Comparison of ENCODE assay signal across 32 mouse cellular contexts in the genomic region with DNA sequence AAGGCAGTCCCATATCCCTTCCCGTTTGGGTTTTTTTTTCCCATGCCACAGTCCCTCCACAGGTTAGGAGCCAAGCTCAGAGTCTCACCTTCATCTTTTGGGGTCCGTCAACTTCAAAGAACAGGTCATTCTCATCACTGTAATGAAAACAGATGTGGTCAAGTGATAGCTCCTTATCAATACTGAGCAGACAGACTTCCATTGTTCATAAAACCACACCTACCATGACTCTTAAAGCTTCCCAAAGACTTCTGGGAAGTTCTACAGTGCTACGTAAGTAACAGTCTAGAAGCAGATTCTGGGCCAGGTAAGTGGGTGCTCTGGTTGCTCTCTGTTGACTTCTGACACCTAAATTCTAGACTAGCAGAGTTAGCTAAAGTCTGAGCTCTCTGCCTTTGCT. TPM values are rescaled to one million over a fixed set of nuclear protein-coding genes. Genes with fewer than 3 reads are reported as not detected.
DNase-seq lines count a peak whose midpoint lies in the region; ATAC-seq and TF ChIP-seq lines count a peak whose summit lies in the region.
"Had no signal": no experiment of that assay in that cellular context is flagged by ENCODE, and none has a peak within 500 bp of the region (broad histone marks: within the 10 kb centered on the region; RNA-seq: fewer than 3 reads in every experiment).

No protein-coding gene starts in this region.

- 0 out of 2 replicates have a peak, but pooled peaks cover 2% of the 10 kb centered on the region for H3K4me1 ChIP-seq in liver, embryonic 11.5 days (replicated peaks; ENCODE audit: control insufficient read depth, insufficient read depth, low read length)
- H3K4me1 ChIP-seq in liver, embryonic 14.5 days (replicated peaks; ENCODE audit: control insufficient read depth in 2 of 2, insufficient read depth in 2 of 2, low read length in 1 of 2), result peaks cover 0 to 17% of the 10 kb centered on the region in 2 experiments; a peak in 3 of 4 replicates
- no peaks in the 10 kb centered on the region for H3K4me1 ChIP-seq in kidney, embryonic 16.5 days (ENCODE audit: insufficient read depth, low read length)
- H3K4me1 ChIP-seq: forebrain, embryonic 13.5 days; hindbrain, embryonic 13.5 days; limb, embryonic 10.5 days; limb, embryonic 15.5 days; midbrain, embryonic 13.5 days; neural tube, embryonic 13.5 days had no signal

- H3K27me3 ChIP-seq in liver, embryonic 11.5 days (replicated peaks; ENCODE audit: control insufficient read depth, insufficient read depth, low read length), result no peaks in the 10 kb centered on the region
- no peaks in the 10 kb centered on the region for H3K27me3 ChIP-seq in liver, embryonic 14.5 days (ENCODE audit: control insufficient read depth, insufficient read depth, low read length)
- H3K27me3 ChIP-seq in kidney, embryonic 16.5 days (ENCODE audit: insufficient read depth, low read length), result no peaks in the 10 kb centered on the region
- H3K27me3 ChIP-seq: CH12.LX; forebrain, embryonic 13.5 days; hindbrain, embryonic 13.5 days; limb, embryonic 15.5 days; midbrain, embryonic 13.5 days; neural tube, embryonic 13.5 days; Patski had no signal

- H3K36me3 ChIP-seq in liver, embryonic 11.5 days (ENCODE audit: control insufficient read depth, insufficient read depth, low read length), result no peaks in the 10 kb centered on the region
- no peaks in the 10 kb centered on the region for H3K36me3 ChIP-seq in liver, embryonic 14.5 days (replicated peaks; ENCODE audit: control insufficient read depth, insufficient read depth, low read depth)
- H3K36me3 ChIP-seq in kidney, embryonic 16.5 days (ENCODE audit: insufficient read depth, low read length), result no peaks in the 10 kb centered on the region
- H3K36me3 ChIP-seq: hindbrain, embryonic 13.5 days; limb, embryonic 10.5 days; limb, embryonic 15.5 days; midbrain, embryonic 13.5 days; neural tube, embryonic 13.5 days had no signal

- peak; percentile 74 for ATAC-seq in liver, embryonic 11.5 days (replicated peaks; ENCODE audit: low FRiP score)
- ATAC-seq in liver, embryonic 14.5 days (ENCODE audit: insufficient read depth), result peak; percentile 63; the same call in 1 of the 2 replicates
- no peak for ATAC-seq in kidney, embryonic 16.5 days (ENCODE audit: low FRiP score, low TSS enrichment)
- ATAC-seq: forebrain, embryonic 13.5 days; intestine, embryonic 16.5 days; midbrain, embryonic 13.5 days; Patski had no signal

- no peak overlapping the region for H3K27ac ChIP-seq in liver, embryonic 11.5 days (ENCODE audit: low read depth, low read length)
- H3K27ac ChIP-seq in liver, embryonic 14.5 days, result no peak overlapping the region
- no peak overlapping the region for H3K27ac ChIP-seq in kidney, embryonic 16.5 days (ENCODE audit: low read length)
- H3K27ac ChIP-seq: forebrain, embryonic 13.5 days; hindbrain, embryonic 13.5 days; limb, embryonic 10.5 days; limb, embryonic 15.5 days; midbrain, embryonic 13.5 days; neural tube, embryonic 13.5 days had no signal

- H3K9me3 ChIP-seq in liver, embryonic 11.5 days (ENCODE audit: control insufficient read depth, low read length), result no peaks in the 10 kb centered on the region
- H3K9me3 ChIP-seq in liver, embryonic 14.5 days (ENCODE audit: control insufficient read depth, low read length), result no peaks in the 10 kb centered on the region
- H3K9me3 ChIP-seq in kidney, embryonic 16.5 days (ENCODE audit: low read length), result no peaks in the 10 kb centered on the region
- H3K9me3 ChIP-seq: forebrain, embryonic 13.5 days; hindbrain, embryonic 13.5 days; limb, embryonic 10.5 days; limb, embryonic 15.5 days; midbrain, embryonic 13.5 days; neural tube, embryonic 13.5 days had no signal

- TF ChIP-seq CTCF in liver, embryonic 14.5 days (IDR thresholded peaks at IDR 0.05; ENCODE audit: low read depth), result no peak

- 47% methylated on average over 3 of the region's 3 CpGs for WGBS in liver, embryonic 11.5 days
- WGBS in liver, embryonic 14.5 days (ENCODE audit: insufficient replicate concordance), result 24% methylated on average over 3 of the region's 3 CpGs
- 69% methylated on average over 3 of the region's 3 CpGs for WGBS in kidney, embryonic 16.5 days

- H3K4me2 ChIP-seq in liver, embryonic 11.5 days, result peak overlapping the region; percentile 27; the same call in 1 of the 2 replicates
- no peak overlapping the region for H3K4me2 ChIP-seq in liver, embryonic 14.5 days (ENCODE audit: low read depth)
- H3K4me2 ChIP-seq in kidney, embryonic 16.5 days (replicated peaks; ENCODE audit: low read depth, low read length), result no peak overlapping the region
- H3K4me2 ChIP-seq: forebrain, embryonic 13.5 days; hindbrain, embryonic 13.5 days; limb, embryonic 15.5 days; lung, embryonic 14.5 days; midbrain, embryonic 13.5 days; neural tube, embryonic 13.5 days had no signal

- no peak overlapping the region for H3K9ac ChIP-seq in liver, embryonic 11.5 days (ENCODE audit: low read depth, low read length)
- H3K9ac ChIP-seq in liver, embryonic 14.5 days (replicated peaks), result no peak overlapping the region
- H3K9ac ChIP-seq in kidney, embryonic 16.5 days (replicated peaks; ENCODE audit: low read length), result no peak overlapping the region
- H3K9ac ChIP-seq: forebrain, embryonic 13.5 days; hindbrain, embryonic 13.5 days; limb, embryonic 15.5 days; lung, embryonic 14.5 days; midbrain, embryonic 13.5 days; neural tube, embryonic 13.5 days had no signal

- no peak for DNase-seq in liver, embryonic 11.5 days (ENCODE audit: low spot score)
- DNase-seq in liver, result no peak
- DNase-seq in c-Kit-positive CD71-positive TER-119-negative erythroid progenitor cells, embryonic 14.5 days (ENCODE audit: low read depth), result peak; percentile 55
- peak in 1 of 3 experiments; percentile 22 for DNase-seq in liver, embryonic 14.5 days (ENCODE audit: low read depth in 3 of 3, low spot score in 3 of 3)
- no peak for DNase-seq in testis, postnatal 10 days (ENCODE audit: low spot score)
- DNase-seq in adrenal gland, postnatal 25 days, result no peak
- DNase-seq: adrenal gland, postnatal 14 days; cerebellum, adult 2 months; cerebellum, postnatal 25 days; gastrocnemius, postnatal 14 days; heart, postnatal 36 days; kidney, adult 8-10 months; kidney, postnatal 10 days; lung, embryonic 14.5 days; lung, postnatal 14 days had no signal

- peak; percentile 55 for TF ChIP-seq EP300 in liver, embryonic 14.5 days (IDR thresholded peaks at IDR 0.05; ENCODE audit: low read depth)

- no peak overlapping the region for H3K4me3 ChIP-seq in liver, embryonic 11.5 days (ENCODE audit: low read depth, low read length)
- no peak overlapping the region for H3K4me3 ChIP-seq in liver, embryonic 14.5 days (ENCODE audit: insufficient read depth in 1 of 2, low read depth in 2 of 2, low read length in 2 of 2)
- H3K4me3 ChIP-seq in kidney, embryonic 16.5 days (ENCODE audit: low read length), result no peak overlapping the region
- H3K4me3 ChIP-seq: forebrain, embryonic 13.5 days; hindbrain, embryonic 13.5 days; limb, embryonic 10.5 days; limb, embryonic 15.5 days; midbrain, embryonic 13.5 days; neural tube, embryonic 13.5 days had no signal

RNA-seq across cellular contexts. Expression of gene Il1b, which starts 1.3 kb away (rescaled TPM):
- 0.25 and 0.66 TPM in 2 replicates for polyA plus RNA-seq in liver, embryonic 11.5 days (2014; fragmentation: Nextera tagmentation; extraction: Ambion mirVana)
- polyA plus RNA-seq in liver, embryonic 14.5 days (2012; rRNA removed), result 0.12 and 0.18 TPM in 2 replicates
- polyA plus RNA-seq in liver, embryonic 14.5 days (2014; fragmentation: Nextera tagmentation; extraction: Ambion mirVana), result 0.19 and 0.20 TPM in 2 replicates
- polyA plus RNA-seq in kidney, embryonic 16.5 days (2015; fragmentation: Nextera tagmentation; extraction: Ambion mirVana), result 0.30 TPM in 1 of 2 replicates, not detected in the other
- total RNA-seq in adrenal gland, postnatal 25 days (2021), result 0.71 TPM in 1 of 2 replicates, not detected in the other
- total RNA-seq: ES-E14; gastrocnemius, postnatal 14 days; left cerebral cortex, postnatal 10 days had no signal
- polyA plus RNA-seq: C2C12; hindbrain, embryonic 13.5 days; limb, embryonic 10.5 days; lung, embryonic 14.5 days; midbrain, embryonic 13.5 days; Patski had no signal

RNA-seq across cellular contexts. Expression of gene Il1a, which starts 59.8 kb away (rescaled TPM):
- polyA plus RNA-seq in liver, embryonic 11.5 days (2014; fragmentation: Nextera tagmentation; extraction: Ambion mirVana), result 2.2 and 2.5 TPM in 2 replicates
- polyA plus RNA-seq in liver, embryonic 14.5 days (2012; rRNA removed), result 1.8 and 2.5 TPM in 2 replicates
- 3.4 and 4.6 TPM in 2 replicates for polyA plus RNA-seq in liver, embryonic 14.5 days (2014; fragmentation: Nextera tagmentation; extraction: Ambion mirVana)
- not detected in 2 replicates for polyA plus RNA-seq in kidney, embryonic 16.5 days (2015; fragmentation: Nextera tagmentation; extraction: Ambion mirVana)
- total RNA-seq in adrenal gland, postnatal 25 days (2021), result not detected in 2 replicates
- total RNA-seq: ES-E14; gastrocnemius, postnatal 14 days; granulocyte monocyte progenitor cell, adult 5-6 weeks; heart, postnatal 36 days had no signal
- polyA plus RNA-seq: C2C12; embryonic facial prominence, embryonic 11.5 days; limb, embryonic 10.5 days; lung, embryonic 14.5 days; stomach, embryonic 14.5 days; urinary bladder, adult 2 months had no signal
